Mouse (Mus musculus): Measurements from ENCODE around the gene Tspan18.

GRCm38 (mm10) chr2:93160467-93161035 lies 173.8 kb downstream of the Tspan18 start:
- TF ChIP-seq POLR2A (IDR thresholded peaks at IDR 0.05; ENCODE audit: low read depth, low read length), result no peak
- no peak for TF ChIP-seq ZC3H11A (IDR thresholded peaks at IDR 0.05; ENCODE audit: low read depth, low read length)
- no peak for TF ChIP-seq UBTF (IDR thresholded peaks at IDR 0.05; ENCODE audit: low read depth, low read length)
- TF ChIP-seq SMC3 (IDR thresholded peaks at IDR 0.05; ENCODE audit: low read depth, low read length), result no peak
- no peak for TF ChIP-seq CTCF (conservative IDR thresholded peaks at IDR 0.05 in 1 of 2, IDR thresholded peaks at IDR 0.05 in 1 of 2; ENCODE audit: low read depth in 2 of 2, low read length in 2 of 2)
- TF ChIP-seq NELFE (IDR thresholded peaks at IDR 0.05; ENCODE audit: low read depth, low read length), result no peak
- TF ChIP-seq IRF4 (IDR thresholded peaks at IDR 0.05; ENCODE audit: low read depth, low read length), result no peak
- TF ChIP-seq USF1 (IDR thresholded peaks at IDR 0.05; ENCODE audit: low read depth, low read length), result no peak
- TF ChIP-seq ETS1 (conservative IDR thresholded peaks at IDR 0.05; ENCODE audit: low read depth, low read length), result no peak
- no peak for TF ChIP-seq ZNF384 (IDR thresholded peaks at IDR 0.05; ENCODE audit: low read depth, low read length)
- TF ChIP-seq JUND (conservative IDR thresholded peaks at IDR 0.05; ENCODE audit: low read depth, low read length), result no peak

Data from CH12.LX (cell line).